Mouse (Mus musculus) forelimb bud, embryonic 11.5 days (tissue): ENCODE measurements around the gene Pax2.
A peak's percentile ranks its signal among the peaks of the same experiment; 100 is the strongest.
"Not testable (repeated sequence)": the region's sequence is repeated elsewhere in the genome, so short reads cannot be mapped to it uniquely, and the experiment has no call there.

Experiments used
- DNase-seq: peaks from one replicate; pipeline ENCODE4 v3.0.0-alpha.2; 2012; ENCODE audit warnings: low read depth, low spot score

The Pax2 gene

GRCm38 (mm10) chr19:44835042-44835930 is 79.4 kb downstream of the Pax2 start:
- DNase-seq, result no peak

- no peak for DNase-seq
Observed at GRCm38 (mm10) chr19:44835931-44836861, 80.4 kb downstream of the Pax2 start.

- DNase-seq, result no peak
Observed at GRCm38 (mm10) chr19:44837426-44838205, 81.8 kb downstream of the Pax2 start.

- DNase-seq, result no peak
Observed at GRCm38 (mm10) chr19:44838321-44838720, 82.5 kb downstream of the Pax2 start.

GRCm38 (mm10) chr19:44842661-44843060 is 86.8 kb downstream of the Pax2 start:
- DNase-seq, result not testable (repeated sequence)

- no peak for DNase-seq
Observed at GRCm38 (mm10) chr19:44849465-44849864, 93.6 kb downstream of the Pax2 start.

- DNase-seq, result no peak
Observed at GRCm38 (mm10) chr19:44858671-44859070, 102.8 kb downstream of the Pax2 start.

DNA sequence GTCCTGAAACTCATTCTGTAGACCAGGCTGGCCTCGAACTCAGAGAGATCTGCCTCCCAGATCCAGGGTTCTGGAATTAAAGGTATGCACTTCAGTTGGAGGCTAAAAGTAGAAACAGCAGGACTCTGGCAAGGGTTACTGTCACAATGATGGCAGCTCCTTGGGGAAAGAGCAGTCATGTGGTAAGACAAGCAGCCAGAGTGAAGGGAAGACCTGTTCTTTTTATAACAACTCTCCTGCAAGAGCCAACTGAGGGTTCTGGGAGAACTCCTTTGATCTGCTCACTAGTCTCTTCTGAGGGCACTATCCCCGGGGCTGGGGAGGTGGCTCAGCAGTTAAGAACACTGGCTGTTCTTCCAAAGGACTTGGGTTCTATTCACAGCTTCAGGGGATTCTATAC is 112.9 kb downstream of the Pax2 start:
- DNase-seq, result no peak

GRCm38 (mm10) chr19:44874186-44874898 is 118.5 kb downstream of the Pax2 start:
- no peak for DNase-seq

DNA sequence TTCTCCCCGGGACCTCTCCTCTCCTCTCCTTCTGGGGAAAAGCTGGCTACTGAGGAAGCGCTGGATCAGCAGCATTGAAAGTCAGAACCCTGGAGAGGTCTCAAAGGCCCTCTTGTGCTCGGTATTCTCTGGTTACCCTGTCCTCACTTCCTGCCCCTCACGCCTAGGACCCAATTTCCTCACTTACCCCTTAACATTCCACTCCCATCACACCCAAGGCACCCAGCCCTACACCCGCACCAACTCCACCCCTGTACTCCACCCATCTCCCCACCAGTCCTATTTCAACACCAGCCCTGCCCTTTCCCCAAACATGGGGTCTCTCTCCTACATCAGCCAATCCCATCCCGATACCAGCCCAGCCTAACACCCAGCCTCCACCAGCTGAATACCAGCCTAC is 119.1 kb downstream of the Pax2 start:
- no peak for DNase-seq

- no peak for DNase-seq
Observed at GRCm38 (mm10) chr19:44875718-44876117, 119.9 kb downstream of the Pax2 start.

DNA sequence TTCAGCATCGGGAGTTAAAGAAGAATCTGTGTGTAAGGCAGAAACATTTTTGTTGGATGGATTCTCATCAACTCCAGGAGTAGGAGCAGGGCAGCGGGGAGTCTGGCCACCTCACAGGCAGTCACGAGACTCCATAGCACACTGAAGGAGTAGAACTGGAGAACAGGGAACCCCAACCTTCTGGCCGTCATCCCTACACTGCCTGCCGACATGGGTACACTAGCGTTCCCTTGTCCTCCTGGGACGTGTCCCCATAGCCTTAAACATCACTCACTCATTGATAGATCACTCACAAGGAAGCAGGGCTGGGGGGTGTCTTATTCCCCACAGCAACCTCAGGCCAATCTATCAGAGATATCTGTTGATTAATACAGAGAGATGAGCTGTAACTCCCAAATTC is 120.7 kb downstream of the Pax2 start:
- no peak for DNase-seq

DNA sequence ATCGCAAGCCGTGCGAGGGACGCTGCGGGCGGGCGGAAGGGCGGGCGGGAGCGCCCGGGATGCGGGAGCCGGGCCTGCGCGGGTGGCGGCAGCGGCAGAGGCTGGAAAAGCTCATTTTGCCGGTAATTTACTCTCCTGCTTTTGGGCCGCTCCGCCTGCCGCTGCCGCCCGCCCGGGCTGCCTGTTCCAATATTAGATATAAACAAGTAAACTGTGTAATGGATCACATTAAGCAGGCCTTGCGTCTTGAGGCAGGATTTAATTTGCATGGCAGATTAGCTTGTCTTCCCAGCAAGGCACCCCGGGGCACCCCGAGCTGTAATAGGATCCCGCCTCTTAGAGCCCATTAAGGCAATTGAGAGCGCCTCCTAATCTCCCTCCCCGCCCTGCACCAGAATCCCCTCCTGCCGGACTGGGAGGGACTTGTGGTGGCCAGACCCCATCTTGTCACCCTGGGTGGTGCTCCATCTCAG is 126.7 kb downstream of the Pax2 start:
- DNase-seq, result no peak

GRCm38 (mm10) chr19:44884331-44884730 is 128.5 kb downstream of the Pax2 start:
- DNase-seq, result peak; percentile 57

GRCm38 (mm10) chr19:44886475-44886874 is 130.6 kb downstream of the Pax2 start:
- no peak for DNase-seq
